Mouse (Mus musculus): ENCODE measurements around the gene Rsph14. TPM values are rescaled to one million over a fixed set of nuclear protein-coding genes. Genes with fewer than 3 reads are reported as not detected.

Rsph14 gene
- polyA plus RNA-seq, 1 experiment from 2014 or later = not detected

DNA sequence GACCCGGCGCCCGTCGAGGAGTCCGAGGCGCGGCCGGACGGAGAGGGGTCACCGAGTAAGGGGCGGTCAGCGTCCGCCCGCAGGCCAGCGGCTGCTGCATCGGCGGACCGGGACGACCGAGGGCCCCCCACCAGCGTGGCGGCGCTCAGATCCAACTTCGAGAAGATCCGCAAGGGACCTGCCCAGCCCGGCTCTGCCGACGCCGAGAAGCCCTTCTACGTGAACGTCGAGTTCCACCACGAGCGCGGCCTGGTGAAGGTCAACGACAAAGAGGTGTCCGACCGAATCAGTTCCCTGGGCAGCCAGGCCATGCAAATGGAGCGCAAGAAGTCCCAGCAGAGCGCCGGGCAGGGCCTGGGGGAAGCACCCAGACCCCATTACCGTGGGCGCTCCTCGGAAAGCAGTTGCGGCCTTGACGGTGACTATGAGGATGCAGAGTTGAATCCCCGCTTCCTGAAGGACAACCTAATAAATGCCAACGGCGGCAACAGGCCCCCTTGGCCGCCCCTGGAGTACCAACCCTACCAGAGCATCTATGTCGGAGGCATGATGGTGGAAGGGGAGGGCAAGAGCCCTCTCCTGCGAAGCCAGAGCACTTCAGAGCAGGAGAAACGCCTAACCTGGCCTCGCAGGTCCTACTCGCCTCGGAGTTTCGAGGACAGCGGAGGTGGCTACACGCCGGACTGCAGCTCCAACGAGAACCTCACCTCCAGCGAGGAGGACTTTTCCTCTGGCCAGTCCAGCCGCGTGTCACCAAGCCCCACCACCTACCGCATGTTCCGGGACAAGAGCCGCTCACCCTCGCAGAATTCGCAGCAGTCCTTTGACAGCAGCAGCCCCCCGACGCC is 29.2 kb upstream of the Rsph14 start:
- Histone ChIP-seq H3K4me3 (replicated peaks) (peak overlapping the region; percentile 72), H3K4me1 (peaks cover 42% of the 10 kb centered on the region), H3K27me3 (replicated peaks) (no peaks in the 10 kb centered on the region), H3K9me3 (no peaks in the 10 kb centered on the region), H3K27ac (no peak overlapping the region), H3K36me3 (no peaks in the 10 kb centered on the region), H3K9ac (peak overlapping the region; percentile 77), H3K4me2 (peak overlapping the region; percentile 87)
- no peak for ATAC-seq (ENCODE audit: insufficient read depth, low FRiP score, low read depth)
- WGBS = 3% methylated on average over 71 of the region's 71 CpGs

DNA sequence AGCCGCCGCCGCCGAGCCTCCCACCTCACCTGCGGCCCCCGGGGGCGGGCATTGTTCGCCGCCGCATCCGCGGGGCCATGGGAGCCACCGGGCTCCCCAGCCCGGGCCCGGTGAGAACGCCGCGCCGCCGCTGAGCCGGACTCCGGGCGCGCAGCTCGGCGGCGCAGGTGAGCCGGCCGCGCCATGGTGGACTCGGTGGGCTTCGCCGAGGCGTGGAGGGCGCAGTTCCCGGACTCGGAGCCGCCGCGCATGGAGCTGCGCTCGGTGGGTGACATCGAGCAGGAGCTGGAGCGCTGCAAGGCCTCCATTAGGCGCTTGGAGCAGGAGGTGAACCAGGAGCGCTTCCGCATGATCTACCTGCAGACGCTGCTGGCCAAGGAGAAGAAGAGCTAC is 28.5 kb upstream of the Rsph14 start:
- Histone ChIP-seq H3K27me3 (replicated peaks) (no peaks in the 10 kb centered on the region), H3K36me3 (no peaks in the 10 kb centered on the region), H3K4me2 (peak overlapping the region; percentile 87), H3K4me3 (replicated peaks) (peak overlapping the region; percentile 72), H3K4me1 (peaks cover 42% of the 10 kb centered on the region), H3K27ac (peak overlapping the region; percentile 46; the same call in 1 of the 2 replicates), H3K9me3 (no peaks in the 10 kb centered on the region), H3K9ac (peak overlapping the region; percentile 77)
- WGBS = under 1% methylated on average over 32 of the region's 48 CpGs
- ATAC-seq (ENCODE audit: insufficient read depth, low FRiP score, low read depth) = 0 out of 2 replicates have a peak, but pooled peaks have one; percentile 18

GRCm38 (mm10) chr10:75060217-75060842 is 27.9 kb upstream of the Rsph14 start, which contains the start of gene Bcr:
TSS of gene Bcr (plus strand) at chr10:75060592.
- under 1% methylated on average over 62 of the region's 73 CpGs for WGBS
- Histone ChIP-seq H3K4me3 (replicated peaks) (peak within 1 kb of the TSS; percentile 72), H3K36me3 (no peaks in the 10 kb centered on the region), H3K9ac (peak within 1 kb of the TSS; percentile 77), H3K9me3 (no peaks in the 10 kb centered on the region), H3K4me1 (peaks cover 39% of the 10 kb centered on the region), H3K4me2 (peak within 1 kb of the TSS; percentile 87), H3K27ac (peak within 1 kb of the TSS; percentile 46; the same call in 1 of the 2 replicates), H3K27me3 (replicated peaks) (no peaks in the 10 kb centered on the region)
- peak; percentile 83 for ATAC-seq (ENCODE audit: insufficient read depth, low FRiP score, low read depth)

DNA sequence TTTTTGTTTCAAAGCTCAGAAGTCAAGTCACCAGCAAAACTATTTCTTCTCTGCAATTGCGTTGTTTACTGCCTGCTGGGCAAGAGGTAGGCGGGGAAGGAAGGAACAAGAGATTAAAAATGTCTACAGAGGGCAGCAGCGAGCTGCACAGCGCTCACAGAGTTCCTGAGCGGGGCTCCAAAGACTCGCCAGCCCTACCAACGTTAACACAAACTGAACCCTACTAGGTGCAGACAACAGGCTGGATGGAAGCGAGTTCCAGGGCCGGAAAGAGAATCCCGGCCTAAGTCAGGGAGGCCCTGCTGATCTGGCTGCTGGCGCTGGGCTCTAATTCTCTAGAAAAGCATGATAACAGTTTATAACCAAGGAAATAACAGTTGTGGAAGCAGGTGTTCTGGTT is 27.0 kb upstream of the Rsph14 start:
- Histone ChIP-seq H3K4me2 (peak overlapping the region; percentile 87), H3K4me3 (replicated peaks) (peak overlapping the region; percentile 72; the same call in 1 of the 2 replicates), H3K4me1 (peaks cover 39% of the 10 kb centered on the region), H3K27me3 (replicated peaks) (no peaks in the 10 kb centered on the region), H3K36me3 (no peaks in the 10 kb centered on the region), H3K27ac (no peak overlapping the region), H3K9ac (no peak overlapping the region), H3K9me3 (no peaks in the 10 kb centered on the region)
- no peak for ATAC-seq (ENCODE audit: insufficient read depth, low FRiP score, low read depth)
- 2% methylated on average over 11 of the region's 11 CpGs for WGBS

GRCm38 (mm10) chr10:75058761-75059395 is 26.5 kb upstream of the Rsph14 start:
- no peaks in the 10 kb centered on the region for H3K36me3 ChIP-seq
- ATAC-seq (ENCODE audit: insufficient read depth, low FRiP score, low read depth) = no peak
- H3K4me1 ChIP-seq = peaks cover 42% of the 10 kb centered on the region
- WGBS = 39% methylated on average over 9 of the region's 9 CpGs
- no peak overlapping the region for H3K4me3 ChIP-seq (replicated peaks)
- H3K27ac ChIP-seq = no peak overlapping the region
- H3K9ac ChIP-seq = no peak overlapping the region
- H3K27me3 ChIP-seq (replicated peaks) = no peaks in the 10 kb centered on the region
- no peak overlapping the region; the same call in 1 of the 2 replicates for H3K4me2 ChIP-seq
- H3K9me3 ChIP-seq = no peaks in the 10 kb centered on the region

GRCm38 (mm10) chr10:75058336-75058735 is 25.9 kb upstream of the Rsph14 start:
- WGBS = 55% methylated on average over 8 of the region's 8 CpGs
- no peak overlapping the region for H3K27ac ChIP-seq
- H3K4me2 ChIP-seq = no peak overlapping the region
- H3K4me1 ChIP-seq = peaks cover 36% of the 10 kb centered on the region
- no peak for ATAC-seq (ENCODE audit: insufficient read depth, low FRiP score, low read depth)
- H3K27me3 ChIP-seq (replicated peaks) = no peaks in the 10 kb centered on the region
- no peaks in the 10 kb centered on the region for H3K36me3 ChIP-seq
- no peaks in the 10 kb centered on the region for H3K9me3 ChIP-seq
- no peak overlapping the region for H3K9ac ChIP-seq
- H3K4me3 ChIP-seq (replicated peaks) = no peak overlapping the region

DNA sequence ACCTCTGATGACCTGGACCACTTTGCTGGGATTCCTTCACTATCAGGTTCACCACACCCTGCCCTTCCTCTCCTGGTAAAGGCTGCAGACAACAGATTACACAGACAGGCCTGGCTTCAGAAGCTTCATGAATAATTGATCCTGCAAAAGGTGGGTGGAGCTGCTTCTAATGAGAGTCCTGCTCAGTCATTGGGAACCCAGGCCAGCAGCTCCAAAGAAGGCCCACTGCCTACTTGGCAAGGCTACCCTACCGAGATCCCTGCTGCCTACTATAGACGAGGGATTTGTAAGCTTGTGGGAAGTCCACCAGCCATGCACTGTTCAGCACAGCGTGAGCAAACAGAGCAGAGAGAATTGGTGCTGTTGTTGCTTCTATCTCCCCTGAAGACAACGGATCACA is 23.9 kb upstream of the Rsph14 start:
- 19% methylated on average over 4 of the region's 4 CpGs for WGBS
- Histone ChIP-seq H3K27ac (no peak overlapping the region), H3K4me1 (peaks cover 17% of the 10 kb centered on the region; the same call in 1 of the 2 replicates), H3K4me3 (replicated peaks) (no peak overlapping the region), H3K9me3 (no peaks in the 10 kb centered on the region), H3K36me3 (no peaks in the 10 kb centered on the region), H3K27me3 (replicated peaks) (no peaks in the 10 kb centered on the region), H3K9ac (no peak overlapping the region), H3K4me2 (no peak overlapping the region)
- ATAC-seq (ENCODE audit: insufficient read depth, low FRiP score, low read depth) = no peak

GRCm38 (mm10) chr10:75055672-75056071 is 23.3 kb upstream of the Rsph14 start:
- H3K9ac ChIP-seq = no peak overlapping the region
- no peaks in the 10 kb centered on the region for H3K9me3 ChIP-seq
- no peaks in the 10 kb centered on the region for H3K27me3 ChIP-seq (replicated peaks)
- H3K4me3 ChIP-seq (replicated peaks) = no peak overlapping the region
- WGBS = 69% methylated on average over 5 of the region's 5 CpGs
- no peaks in the 10 kb centered on the region for H3K36me3 ChIP-seq
- ATAC-seq (ENCODE audit: insufficient read depth, low FRiP score, low read depth) = no peak
- H3K4me2 ChIP-seq = no peak overlapping the region
- no peak overlapping the region for H3K27ac ChIP-seq
- peaks cover 16% of the 10 kb centered on the region; the same call in 1 of the 2 replicates for H3K4me1 ChIP-seq

GRCm38 (mm10) chr10:75054125-75054524 is 21.7 kb upstream of the Rsph14 start:
- H3K9ac ChIP-seq = no peak overlapping the region
- ATAC-seq (ENCODE audit: insufficient read depth, low FRiP score, low read depth) = 0 out of 2 replicates have a peak, but pooled peaks have one; percentile 16
- no peaks in the 10 kb centered on the region for H3K27me3 ChIP-seq (replicated peaks)
- H3K36me3 ChIP-seq = no peaks in the 10 kb centered on the region
- no peak overlapping the region for H3K4me2 ChIP-seq
- no peaks in the 10 kb centered on the region for H3K9me3 ChIP-seq
- 45% methylated on average over 6 of the region's 6 CpGs for WGBS
- 0 out of 2 replicates have a peak, but pooled peaks cover 8% of the 10 kb centered on the region for H3K4me1 ChIP-seq
- H3K27ac ChIP-seq = no peak overlapping the region
- H3K4me3 ChIP-seq (replicated peaks) = no peak overlapping the region

DNA sequence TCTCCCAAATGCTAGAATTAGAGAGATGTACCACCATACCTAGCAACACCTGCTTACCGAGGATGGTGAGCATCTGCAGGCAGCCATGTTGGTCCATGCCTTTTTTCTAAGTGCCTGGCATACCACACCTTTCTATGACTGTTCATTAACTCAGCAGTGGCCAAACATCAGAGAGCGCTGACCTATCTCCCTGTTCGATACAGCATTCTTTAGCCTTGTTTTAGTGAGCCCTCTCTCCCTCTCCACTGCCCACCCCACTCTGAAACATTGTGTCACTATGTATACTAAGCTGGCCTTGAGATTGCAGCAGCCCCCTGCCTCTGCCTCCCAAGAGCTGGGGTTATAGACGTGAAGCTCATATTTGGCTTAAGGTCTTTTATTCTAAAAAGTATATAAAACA is 21.3 kb upstream of the Rsph14 start:
- Histone ChIP-seq H3K4me2 (no peak overlapping the region), H3K27me3 (replicated peaks) (no peaks in the 10 kb centered on the region), H3K4me1 (0 out of 2 replicates have a peak, but pooled peaks cover 5% of the 10 kb centered on the region), H3K9me3 (no peaks in the 10 kb centered on the region), H3K27ac (no peak overlapping the region), H3K9ac (no peak overlapping the region), H3K36me3 (no peaks in the 10 kb centered on the region), H3K4me3 (replicated peaks) (no peak overlapping the region)
- 72% methylated on average over 4 of the region's 4 CpGs for WGBS
- no peak for ATAC-seq (ENCODE audit: insufficient read depth, low FRiP score, low read depth)

DNA sequence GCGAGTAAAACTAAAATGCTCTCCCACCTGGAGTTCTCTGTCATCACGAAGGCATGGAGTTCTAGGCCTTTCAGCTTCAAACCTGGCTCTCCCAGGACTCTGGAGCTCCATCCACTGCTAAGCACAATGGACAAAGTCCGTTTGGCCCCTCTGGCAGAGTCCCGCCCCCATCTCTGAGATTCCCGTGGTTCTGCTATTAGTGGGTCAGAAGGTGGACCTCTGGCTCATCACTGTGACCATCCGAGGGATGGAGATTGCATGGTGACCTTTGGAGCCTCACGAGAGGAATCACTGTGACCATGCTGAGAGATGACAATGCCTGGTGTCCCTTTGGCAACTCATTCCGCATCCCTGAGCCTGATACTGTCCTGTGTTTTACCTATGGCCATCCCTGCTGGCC is 20.5 kb upstream of the Rsph14 start:
- Histone ChIP-seq H3K4me2 (no peak overlapping the region), H3K36me3 (no peaks in the 10 kb centered on the region), H3K27me3 (replicated peaks) (no peaks in the 10 kb centered on the region), H3K4me3 (replicated peaks) (no peak overlapping the region), H3K9ac (no peak overlapping the region), H3K4me1 (0 out of 2 replicates have a peak, but pooled peaks cover 3% of the 10 kb centered on the region), H3K27ac (no peak overlapping the region), H3K9me3 (no peaks in the 10 kb centered on the region)
- WGBS = 76% methylated on average over 8 of the region's 8 CpGs
- ATAC-seq (ENCODE audit: insufficient read depth, low FRiP score, low read depth) = no peak
